Mouse (Mus musculus) hindbrain, postnatal 0 days (tissue): ENCODE data around the gene C1rl. TPM values are rescaled to one million over a fixed set of nuclear protein-coding genes. Genes with fewer than 3 reads are reported as not detected.

ENCODE experiments used
- ATAC-seq: fragments of 200-750 bp; cut with Nextera tagmentation; 2 replicates; pipeline ENCODE4 v1.8.0; 2017; ENCODE audit warnings: mild to moderate bottlenecking, moderate TSS enrichment, moderate library complexity
- DNase-seq: peaks from one replicate; pipeline ENCODE4 v3.0.0-alpha.2; 2015; ENCODE audit warnings: low spot score
- H3K27ac ChIP-seq: fragments of 300-500 bp; sonication (generic); 2 replicates; pipeline ENCODE4 v1.5.1; 2014; ENCODE audit warnings: mild to moderate bottlenecking
- H3K27me3 ChIP-seq: fragments of 300-500 bp; sonication (generic); 2 replicates; pipeline ENCODE4 v1.6.1; 2014; ENCODE audit warnings: low read length, mixed read lengths; ENCODE audit not compliant: insufficient read depth
- H3K36me3 ChIP-seq: fragments of 300-500 bp; sonication (generic); 2 replicates; pipeline ENCODE4 v1.6.1; 2014; ENCODE audit warnings: low read length, mixed read lengths; ENCODE audit not compliant: insufficient read depth
- H3K4me1 ChIP-seq: fragments of 300-500 bp; sonication (generic); 2 replicates; pipeline ENCODE4 v1.6.1; 2014; ENCODE audit warnings: antibody characterized with exemption, low read length, mixed read lengths; ENCODE audit not compliant: insufficient read depth
- H3K4me2 ChIP-seq: fragments of 300-500 bp; sonication (generic); 2 replicates; pipeline ENCODE4 v1.6.1; 2014; ENCODE audit warnings: low read depth, mild to moderate bottlenecking, low read length, moderate library complexity, mixed read lengths
- H3K4me3 ChIP-seq: fragments of 300-500 bp; sonication (generic); 2 replicates; pipeline ENCODE4 v1.5.1; 2014; ENCODE audit warnings: low read length
- H3K9ac ChIP-seq: fragments of 300-500 bp; sonication (generic); replicated peaks from 2 replicates; pipeline ENCODE4 v1.6.1; 2014; ENCODE audit warnings: mild to moderate bottlenecking, low read length, moderate library complexity, mixed read lengths
- H3K9me3 ChIP-seq: fragments of 300-500 bp; sonication (generic); 2 replicates; pipeline ENCODE4 v1.6.1; 2016; ENCODE audit warnings: low read length, mixed read lengths
- CTCF ChIP-seq: IDR thresholded peaks from 2 replicates; pipeline ENCODE4 v1.5.1; 2016; ENCODE audit warnings: antibody characterized with exemption, control low read depth, low read depth
- WGBS: fragments of 180-500 bp; shearing (Covaris S2); extraction: QIAGEN DNeasy Blood & Tissue Kit; methylation state at CpG from one replicate; pipeline ENCODE4 v1.1.7; 2014; 5-methylcytosine and 5-hydroxymethylcytosine counted together
- polyA plus RNA-seq: library from polyadenylated mRNA; unstranded; fragments of >200 nt; fragmentation: Nextera tagmentation; extraction: Ambion mirVana; gene quantifications from 2 replicates; pipeline ENCODE4 v1.2.1, GENCODE M21; 2015
- total RNA-seq: library from RNA; depleted of rRNA; stranded (reverse); fragments of >200 nt; gene quantifications from 2 replicates; pipeline ENCODE4 v1.2.3, GENCODE M21; 2014

C1rl gene
- total and polyA plus RNA-seq, 2 experiments from 2014 or later, result 0.31 to 0.41 TPM

DNA sequence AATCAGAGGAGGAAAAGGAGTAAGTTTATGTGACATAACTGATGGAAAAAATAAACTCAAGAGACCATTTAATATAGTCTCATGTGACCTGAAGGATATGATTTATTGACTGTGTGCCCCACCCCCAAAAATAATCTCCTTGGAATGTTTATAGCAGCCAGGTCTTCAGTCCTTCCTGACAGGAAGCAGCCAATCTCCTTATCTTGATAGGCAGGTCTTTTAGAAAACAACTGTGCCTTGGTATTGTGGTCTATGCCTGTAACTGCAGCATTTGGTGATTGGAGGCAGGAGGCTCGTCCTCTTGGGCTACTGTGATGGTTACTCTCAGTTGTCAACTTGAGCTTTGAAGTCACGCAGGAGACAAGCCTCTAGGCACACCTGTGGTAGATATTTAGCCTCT lies 5.4 kb upstream of the C1rl start:
- Histone ChIP-seq H3K4me1 (no peaks in the 10 kb centered on the region), H3K36me3 (no peaks in the 10 kb centered on the region), H3K9me3 (no peaks in the 10 kb centered on the region), H3K9ac (no peak overlapping the region), H3K4me2 (no peak overlapping the region), H3K27ac (no peak overlapping the region), H3K27me3 (no peaks in the 10 kb centered on the region), H3K4me3 (no peak overlapping the region)
- DNase-seq (no peak), ATAC-seq (no peak)
- 54% methylated on average over 2 of the region's 2 CpGs for WGBS
- TF ChIP-seq CTCF, result peak; percentile 6; the same call in 1 of the 2 replicates

DNA sequence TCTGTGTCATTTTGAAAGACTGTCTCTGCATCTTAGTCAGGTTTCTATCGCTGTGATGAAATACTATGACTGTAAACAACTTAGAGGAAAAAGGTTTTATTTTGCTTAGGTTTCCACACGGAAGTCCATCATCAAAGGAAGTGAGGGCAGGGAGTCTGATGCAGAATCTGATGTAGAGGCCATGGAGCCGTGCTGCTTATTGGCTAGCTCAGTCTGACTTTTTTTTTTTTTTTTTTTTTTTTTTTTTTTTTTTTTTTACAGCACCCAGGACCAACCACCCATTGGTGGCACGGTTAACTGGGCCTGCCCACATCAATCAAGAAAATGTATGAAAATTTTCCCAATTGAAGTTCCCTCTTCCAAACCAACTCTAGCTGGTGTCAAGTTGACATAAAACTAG lies 4.0 kb upstream of the C1rl start:
- H3K9me3 ChIP-seq, result no peaks in the 10 kb centered on the region
- no peak for TF ChIP-seq CTCF
- 80% methylated on average over 4 of the region's 4 CpGs for WGBS

DNA sequence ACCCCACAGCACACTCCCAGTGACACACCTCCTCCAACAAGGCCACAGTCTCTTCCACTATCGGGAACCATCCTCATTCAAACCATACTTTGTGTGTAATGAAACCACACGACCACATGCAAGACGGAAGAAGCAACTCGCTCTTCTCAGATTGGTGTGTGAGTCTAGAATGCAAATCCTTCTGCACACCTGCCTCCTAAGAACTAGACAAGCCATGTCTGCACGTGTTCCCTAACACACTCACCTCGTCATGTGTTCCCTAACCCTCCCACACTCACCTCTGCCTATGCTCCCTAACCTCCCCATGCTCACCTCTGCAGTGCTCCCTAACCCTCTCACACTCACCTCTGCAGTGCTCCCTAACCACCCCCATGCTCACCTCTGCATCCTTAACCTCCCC lies 1.5 kb upstream of the C1rl start:
- Histone ChIP-seq H3K27ac (no peak overlapping the region), H3K4me2 (no peak overlapping the region), H3K36me3 (no peaks in the 10 kb centered on the region), H3K9ac (no peak overlapping the region), H3K9me3 (no peaks in the 10 kb centered on the region), H3K4me1 (no peaks in the 10 kb centered on the region), H3K4me3 (no peak overlapping the region), H3K27me3 (no peaks in the 10 kb centered on the region)
- DNase-seq (no peak), ATAC-seq (no peak)
- WGBS, result 81% methylated on average over 6 of the region's 6 CpGs
- TF ChIP-seq CTCF, result no peak

More for the DNA sequence above, 4.0 kb upstream of the C1rl start:
- no peak overlapping the region for H3K27ac ChIP-seq
- H3K27me3 ChIP-seq, result no peaks in the 10 kb centered on the region
- no peak overlapping the region for H3K4me3 ChIP-seq
- H3K4me1 ChIP-seq, result no peaks in the 10 kb centered on the region
- DNase-seq, result no peak
- ATAC-seq, result no peak
- H3K9ac ChIP-seq, result no peak overlapping the region
- H3K4me2 ChIP-seq, result no peak overlapping the region
- H3K36me3 ChIP-seq, result no peaks in the 10 kb centered on the region

DNA sequence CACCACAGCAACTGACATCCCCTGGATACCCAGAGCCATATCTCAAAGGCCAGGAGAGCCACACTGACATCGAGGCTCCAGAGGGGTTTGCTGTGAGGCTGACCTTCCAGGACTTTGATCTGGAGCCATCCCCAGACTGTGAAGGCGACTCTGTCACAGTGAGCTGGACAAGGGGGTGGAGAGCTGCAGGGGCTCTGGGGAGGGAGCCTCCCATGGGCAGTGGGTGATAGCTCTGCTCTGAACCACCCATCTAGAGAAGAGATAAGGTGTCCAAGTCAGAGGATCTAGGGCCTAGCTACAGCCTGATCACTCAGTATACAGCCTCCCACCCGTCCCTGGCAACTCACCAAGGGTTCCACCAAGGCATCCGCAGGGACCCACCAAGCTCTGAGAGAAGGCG lies 973 bp downstream of the C1rl start:
- Histone ChIP-seq H3K36me3 (no peaks in the 10 kb centered on the region), H3K27me3 (no peaks in the 10 kb centered on the region), H3K4me3 (no peak overlapping the region), H3K4me1 (no peaks in the 10 kb centered on the region), H3K27ac (no peak overlapping the region), H3K4me2 (no peak overlapping the region), H3K9me3 (no peaks in the 10 kb centered on the region), H3K9ac (no peak overlapping the region)
- no peak for ATAC-seq
- 84% methylated on average over 5 of the region's 5 CpGs for WGBS
- TF ChIP-seq CTCF, result no peak
- no peak for DNase-seq

DNA sequence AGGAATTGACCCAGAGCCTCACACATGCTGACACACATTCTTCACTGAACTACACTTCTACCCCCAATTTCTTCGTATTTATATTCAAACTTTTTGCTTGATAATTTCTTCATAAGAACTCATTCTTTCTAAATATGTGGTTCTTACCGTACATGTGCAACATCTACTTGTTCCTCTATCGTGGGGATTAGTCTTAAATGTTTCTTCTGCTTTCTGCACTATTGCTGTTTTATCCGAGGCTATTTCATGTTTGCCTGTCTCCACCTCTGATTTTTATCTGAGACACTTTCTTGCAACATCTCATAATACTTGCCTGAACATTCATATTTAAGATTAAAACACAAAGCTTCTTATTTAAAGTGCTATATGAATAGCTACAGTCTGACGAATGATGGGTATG lies 3.1 kb downstream of the C1rl start:
- WGBS, result 93% methylated on average over 5 of the region's 5 CpGs
- Histone ChIP-seq H3K4me2 (no peak overlapping the region), H3K9ac (no peak overlapping the region), H3K4me3 (no peak overlapping the region), H3K27me3 (no peaks in the 10 kb centered on the region), H3K27ac (no peak overlapping the region), H3K4me1 (no peaks in the 10 kb centered on the region), H3K36me3 (no peaks in the 10 kb centered on the region), H3K9me3 (no peaks in the 10 kb centered on the region)
- ATAC-seq, result no peak
- no peak for DNase-seq
- TF ChIP-seq CTCF, result no peak

DNA sequence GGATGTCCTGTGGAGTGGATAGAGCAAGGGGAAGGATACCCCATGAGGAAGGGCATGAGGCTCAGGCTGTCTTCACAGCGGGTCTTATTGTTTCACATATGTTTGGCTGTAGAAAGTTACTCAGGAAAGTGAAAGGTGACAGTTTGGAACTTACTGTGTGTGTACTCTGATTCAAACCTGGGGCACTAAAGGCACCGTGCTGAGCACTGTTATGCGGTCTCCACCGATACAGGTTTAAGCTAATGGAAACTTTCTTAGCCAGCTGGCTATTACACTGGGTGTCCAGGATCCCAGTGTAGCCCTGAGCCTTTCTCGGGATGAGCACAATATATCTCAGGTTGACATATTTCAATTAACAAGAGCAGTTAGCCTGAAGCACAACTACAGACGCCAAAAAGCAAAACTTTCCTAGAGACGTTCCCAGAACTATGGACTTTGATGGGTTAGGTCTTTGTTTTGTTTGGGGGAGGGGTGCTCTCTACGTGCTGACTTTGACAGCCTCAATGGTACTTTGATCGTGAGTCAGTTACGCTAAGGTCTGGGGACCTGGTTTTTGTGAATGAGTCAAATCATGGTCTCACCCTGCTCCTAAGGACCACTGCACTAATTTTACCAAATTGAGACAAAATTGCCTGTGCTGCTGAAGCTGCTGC lies 7.1 kb downstream of the C1rl start:
- DNase-seq (no peak), ATAC-seq (no peak)
- Histone ChIP-seq H3K9ac (no peak overlapping the region), H3K4me1 (no peaks in the 10 kb centered on the region), H3K4me2 (no peak overlapping the region), H3K27me3 (no peaks in the 10 kb centered on the region), H3K9me3 (no peaks in the 10 kb centered on the region), H3K4me3 (no peak overlapping the region), H3K27ac (no peak overlapping the region), H3K36me3 (no peaks in the 10 kb centered on the region)
- 40% methylated on average over 10 of the region's 10 CpGs for WGBS
- TF ChIP-seq CTCF, result no peak

DNA sequence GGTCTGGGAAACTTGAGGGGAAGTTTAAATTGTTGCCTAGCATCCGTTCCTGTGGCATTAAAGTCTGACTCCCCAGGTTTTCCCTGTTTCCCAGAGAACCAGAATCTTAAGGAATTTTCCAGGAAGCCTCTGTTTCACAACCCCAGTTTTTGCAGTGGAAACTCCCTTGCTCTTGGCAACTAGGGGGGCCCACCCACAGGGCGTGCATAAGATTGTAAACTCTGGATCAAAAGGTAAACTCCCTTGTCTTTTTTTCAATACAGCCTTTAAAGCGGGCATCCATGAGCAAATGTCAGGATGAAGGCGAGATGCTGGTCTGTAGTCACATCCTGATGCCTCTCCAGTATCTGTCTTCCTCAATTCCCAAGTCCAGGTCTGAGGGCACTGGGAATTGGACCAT lies 8.6 kb downstream of the C1rl start:
- no peaks in the 10 kb centered on the region for H3K36me3 ChIP-seq
- no peaks in the 10 kb centered on the region for H3K4me1 ChIP-seq
- H3K9me3 ChIP-seq, result no peaks in the 10 kb centered on the region
- no peaks in the 10 kb centered on the region for H3K27me3 ChIP-seq
- ATAC-seq (no peak), DNase-seq (no peak)
- 82% methylated on average over 4 of the region's 4 CpGs for WGBS
- H3K9ac ChIP-seq, result no peak overlapping the region
- TF ChIP-seq CTCF, result no peak
- no peak overlapping the region for H3K4me3 ChIP-seq
- no peak overlapping the region for H3K4me2 ChIP-seq
- no peak overlapping the region for H3K27ac ChIP-seq
